17 mouse cellular contexts compared by ENCODE assay signal in the genomic region with DNA sequence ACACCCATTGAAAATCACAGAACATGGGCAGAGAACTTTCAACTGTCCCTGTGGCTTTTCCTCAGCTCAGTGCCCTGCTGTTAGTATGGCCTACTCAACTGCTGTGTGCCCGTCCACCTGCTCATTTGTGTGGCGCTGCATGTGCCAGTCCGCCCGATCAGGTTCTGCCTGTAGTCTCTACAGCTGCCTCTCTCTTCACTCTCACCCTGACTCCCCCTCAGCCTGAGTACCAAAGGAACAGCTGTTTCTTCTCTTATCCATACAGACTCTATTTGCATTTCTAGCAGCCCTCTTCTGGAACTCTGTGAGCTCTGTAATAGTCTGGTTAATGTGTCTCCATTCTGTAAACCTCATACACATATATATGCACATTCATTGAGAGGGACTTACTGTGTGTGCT.
DNase-seq lines count a peak whose midpoint lies in the region; ATAC-seq lines count a peak whose summit lies in the region.
"Had no signal": no experiment of that assay in that cellular context is flagged by ENCODE, and none has a peak within 500 bp of the region (broad histone marks: within the 10 kb centered on the region; RNA-seq: fewer than 3 reads in every experiment).

No protein-coding gene starts in this region.

- H3K27me3 ChIP-seq in liver, embryonic 16.5 days (ENCODE audit: control insufficient read depth, insufficient read depth, low read depth, low read length): no peaks in the 10 kb centered on the region
- H3K27me3 ChIP-seq in liver, embryonic 11.5 days (replicated peaks; ENCODE audit: control insufficient read depth, insufficient read depth, low read length): no peaks in the 10 kb centered on the region
- H3K27me3 ChIP-seq in embryonic facial prominence, embryonic 15.5 days: no peaks in the 10 kb centered on the region
- no peaks in the 10 kb centered on the region for H3K27me3 ChIP-seq in intestine, embryonic 16.5 days (replicated peaks; ENCODE audit: control insufficient read depth, insufficient read depth, low read length)
- H3K27me3 ChIP-seq: embryonic facial prominence, embryonic 13.5 days; heart, embryonic 13.5 days; limb, embryonic 13.5 days had no signal

- WGBS in liver, embryonic 16.5 days (ENCODE audit: insufficient replicate concordance): 68% methylated on average over 4 of the region's 4 CpGs
- WGBS in liver, embryonic 11.5 days: 79% methylated on average over 4 of the region's 4 CpGs
- 79% methylated on average over 4 of the region's 4 CpGs for WGBS in embryonic facial prominence, embryonic 15.5 days
- WGBS in intestine, embryonic 16.5 days: 58% methylated on average over 4 of the region's 4 CpGs

- peak; percentile 23; the same call in 1 of the 2 replicates for ATAC-seq in frontal cortex, adult (ENCODE audit: low TSS enrichment)
- ATAC-seq in liver, embryonic 16.5 days (ENCODE audit: low read depth): peak; percentile 35; the same call in 1 of the 2 replicates
- ATAC-seq in liver, embryonic 11.5 days (replicated peaks; ENCODE audit: low FRiP score): no peak
- 0 out of 2 replicates have a peak, but pooled peaks have one; percentile 43 for ATAC-seq in embryonic facial prominence, embryonic 15.5 days (ENCODE audit: insufficient number of reproducible peaks, low FRiP score, low TSS enrichment, low read depth)
- ATAC-seq in intestine, embryonic 16.5 days: peak; percentile 82
- ATAC-seq: liver, postnatal 0 days; Patski had no signal

- no peaks in the 10 kb centered on the region for H3K36me3 ChIP-seq in liver, embryonic 16.5 days (ENCODE audit: control insufficient read depth, insufficient read depth)
- H3K36me3 ChIP-seq in liver, embryonic 11.5 days (ENCODE audit: control insufficient read depth, insufficient read depth, low read length): no peaks in the 10 kb centered on the region
- no peaks in the 10 kb centered on the region for H3K36me3 ChIP-seq in embryonic facial prominence, embryonic 15.5 days
- no peaks in the 10 kb centered on the region for H3K36me3 ChIP-seq in intestine, embryonic 16.5 days (ENCODE audit: control insufficient read depth, insufficient read depth, low read length)
- H3K36me3 ChIP-seq: embryonic facial prominence, embryonic 13.5 days; heart, embryonic 13.5 days; limb, embryonic 13.5 days had no signal

- DNase-seq in frontal cortex, postnatal 25 days (ENCODE audit: low spot score in 2 of 2): no peak
- no peak for DNase-seq in liver, embryonic 11.5 days (ENCODE audit: low spot score)
- DNase-seq in testis, postnatal 10 days (ENCODE audit: low spot score): no peak
- no peak for DNase-seq in right cerebral cortex, adult 18-20 months
- DNase-seq: B cell, adult 2 months; cerebellum, adult 11 months; kidney, adult 2 months; liver, postnatal 0 days; thymus, adult 18-20 months had no signal

- H3K27ac ChIP-seq in liver, embryonic 16.5 days (ENCODE audit: low read length): no peak overlapping the region
- H3K27ac ChIP-seq in liver, embryonic 11.5 days (ENCODE audit: low read depth, low read length): no peak overlapping the region
- H3K27ac ChIP-seq in embryonic facial prominence, embryonic 15.5 days (replicated peaks): no peak overlapping the region
- H3K27ac ChIP-seq in intestine, embryonic 16.5 days (ENCODE audit: low read length): no peak overlapping the region
- H3K27ac ChIP-seq: embryonic facial prominence, embryonic 13.5 days; heart, embryonic 13.5 days; limb, embryonic 13.5 days had no signal

- H3K4me1 ChIP-seq in liver, embryonic 16.5 days (ENCODE audit: control insufficient read depth, low read depth, low read length): no peaks in the 10 kb centered on the region
- no peaks in the 10 kb centered on the region for H3K4me1 ChIP-seq in liver, embryonic 11.5 days (replicated peaks; ENCODE audit: control insufficient read depth, insufficient read depth, low read length)
- H3K4me1 ChIP-seq in embryonic facial prominence, embryonic 15.5 days: no peaks in the 10 kb centered on the region
- peaks cover 2% of the 10 kb centered on the region; the same call in 1 of the 2 replicates for H3K4me1 ChIP-seq in intestine, embryonic 16.5 days (ENCODE audit: control insufficient read depth, insufficient read depth, low read length)
- H3K4me1 ChIP-seq: embryonic facial prominence, embryonic 13.5 days; heart, embryonic 13.5 days; limb, embryonic 13.5 days had no signal

- no peak overlapping the region for H3K4me2 ChIP-seq in liver, embryonic 16.5 days (ENCODE audit: low read depth, low read length)
- no peak overlapping the region for H3K4me2 ChIP-seq in liver, embryonic 11.5 days
- no peak overlapping the region for H3K4me2 ChIP-seq in embryonic facial prominence, embryonic 15.5 days (replicated peaks)
- no peak overlapping the region for H3K4me2 ChIP-seq in intestine, embryonic 16.5 days (ENCODE audit: low read depth, low read length)
- H3K4me2 ChIP-seq: embryonic facial prominence, embryonic 13.5 days; heart, embryonic 13.5 days; limb, embryonic 13.5 days had no signal

- no peak overlapping the region for H3K9ac ChIP-seq in liver, embryonic 16.5 days (ENCODE audit: low read depth, low read length)
- no peak overlapping the region for H3K9ac ChIP-seq in liver, embryonic 11.5 days (ENCODE audit: low read depth, low read length)
- no peak overlapping the region for H3K9ac ChIP-seq in embryonic facial prominence, embryonic 15.5 days
- H3K9ac ChIP-seq in intestine, embryonic 16.5 days (ENCODE audit: low read depth, low read length): no peak overlapping the region
- H3K9ac ChIP-seq: embryonic facial prominence, embryonic 13.5 days; heart, embryonic 13.5 days; limb, embryonic 13.5 days; liver, postnatal 0 days had no signal

- H3K9me3 ChIP-seq in liver, embryonic 16.5 days (replicated peaks; ENCODE audit: control insufficient read depth, low read length): no peaks in the 10 kb centered on the region
- H3K9me3 ChIP-seq in liver, embryonic 11.5 days (ENCODE audit: control insufficient read depth, low read length): no peaks in the 10 kb centered on the region
- no peaks in the 10 kb centered on the region for H3K9me3 ChIP-seq in embryonic facial prominence, embryonic 15.5 days (replicated peaks)
- no peaks in the 10 kb centered on the region for H3K9me3 ChIP-seq in intestine, embryonic 16.5 days (ENCODE audit: control insufficient read depth, low read length)
- H3K9me3 ChIP-seq: heart, embryonic 13.5 days had no signal

- no peak overlapping the region for H3K4me3 ChIP-seq in liver, embryonic 16.5 days (ENCODE audit: low read depth, low read length)
- no peak overlapping the region for H3K4me3 ChIP-seq in liver, embryonic 11.5 days (ENCODE audit: low read depth, low read length)
- no peak overlapping the region for H3K4me3 ChIP-seq in embryonic facial prominence, embryonic 15.5 days (replicated peaks)
- no peak overlapping the region for H3K4me3 ChIP-seq in intestine, embryonic 16.5 days (ENCODE audit: low read length)
- H3K4me3 ChIP-seq: embryonic facial prominence, embryonic 13.5 days; heart, embryonic 13.5 days; limb, embryonic 13.5 days had no signal
